Mouse (Mus musculus): ENCODE measurements around the gene Fitm1. TPM values are rescaled to one million over a fixed set of nuclear protein-coding genes. Genes with fewer than 3 reads are reported as not detected.
A peak's percentile ranks its signal among the peaks of the same experiment; 100 is the strongest.

Gene Fitm1
- total and polyA plus RNA-seq, 2 experiments = 7.5 to 45.7 TPM

GRCm38 (mm10) chr14:55590748-55591330, 15.4 kb downstream of the Fitm1 start, which contains the start of gene Psme2:
TSS of gene Psme2 (minus strand) at chr14:55591113.
- peak within 1 kb of the TSS; percentile 98 for H3K27ac ChIP-seq (replicated peaks; ENCODE audit: insufficient read depth, low read depth, low read length)
- no peaks in the 10 kb centered on the region for H3K27me3 ChIP-seq (ENCODE audit: control insufficient read depth, insufficient read depth, low read length)
- peak; percentile 96 for DNase-seq (ENCODE audit: extremely low read depth, low read depth, low spot score)
- peaks cover 16% of the 10 kb centered on the region; the same call in 1 of the 2 replicates for H3K79me2 ChIP-seq (ENCODE audit: control insufficient read depth, insufficient read depth, low read length)
- WGBS = under 1% methylated on average over 22 of the region's 22 CpGs
- TF ChIP-seq CTCF (IDR thresholded peaks at IDR 0.05; ENCODE audit: low read depth, low read length) (no peak), POLR2A (IDR thresholded peaks at IDR 0.05; ENCODE audit: extremely low read depth, insufficient read depth, low read length) (0 out of 2 replicates have a peak, but pooled peaks have one; percentile 39)
- peaks cover 16% of the 10 kb centered on the region for H3K36me3 ChIP-seq (ENCODE audit: control insufficient read depth, insufficient read depth, low read length)
- H3K4me1 ChIP-seq (ENCODE audit: control insufficient read depth, insufficient read depth, low read length) = peaks cover 13% of the 10 kb centered on the region
- peak within 1 kb of the TSS; percentile 89 for H3K9ac ChIP-seq (ENCODE audit: low read depth, low read length)
- peak within 1 kb of the TSS; percentile 86 for H3K4me3 ChIP-seq (ENCODE audit: insufficient read depth, low read depth, low read length)

GRCm38 (mm10) chr14:55591331-55591891, 16.0 kb downstream of the Fitm1 start, which contains the start of gene Rnf31:
TSS of gene Rnf31 (plus strand) at chr14:55591708.
- peaks cover 16% of the 10 kb centered on the region for H3K36me3 ChIP-seq (ENCODE audit: control insufficient read depth, insufficient read depth, low read length)

GRCm38 (mm10) chr14:55592226-55592625, 16.8 kb downstream of the Fitm1 start:
- Histone ChIP-seq H3K79me2 (ENCODE audit: control insufficient read depth, insufficient read depth, low read length) (peaks cover 22% of the 10 kb centered on the region; the same call in 1 of the 2 replicates), H3K27ac (replicated peaks; ENCODE audit: insufficient read depth, low read depth, low read length) (peak overlapping the region; percentile 82), H3K36me3 (ENCODE audit: control insufficient read depth, insufficient read depth, low read length) (peaks cover 20% of the 10 kb centered on the region), H3K27me3 (ENCODE audit: control insufficient read depth, insufficient read depth, low read length) (no peaks in the 10 kb centered on the region), H3K9ac (ENCODE audit: low read depth, low read length) (peak overlapping the region; percentile 89), H3K4me1 (ENCODE audit: control insufficient read depth, insufficient read depth, low read length) (peaks cover 7% of the 10 kb centered on the region), H3K4me3 (ENCODE audit: insufficient read depth, low read depth, low read length) (peak overlapping the region; percentile 86)
- TF ChIP-seq POLR2A (IDR thresholded peaks at IDR 0.05; ENCODE audit: extremely low read depth, insufficient read depth, low read length) (no peak), CTCF (IDR thresholded peaks at IDR 0.05; ENCODE audit: low read depth, low read length) (no peak)
- DNase-seq (ENCODE audit: extremely low read depth, low read depth, low spot score) = no peak
- under 1% methylated on average over 16 of the region's 16 CpGs for WGBS

More at GRCm38 (mm10) chr14:55591331-55591891, 16.0 kb downstream of the Fitm1 start, which contains the start of gene Rnf31:
- Histone ChIP-seq H3K27ac (replicated peaks; ENCODE audit: insufficient read depth, low read depth, low read length) (peak within 1 kb of the TSS; percentile 98), H3K9ac (ENCODE audit: low read depth, low read length) (peak within 1 kb of the TSS; percentile 89), H3K27me3 (ENCODE audit: control insufficient read depth, insufficient read depth, low read length) (no peaks in the 10 kb centered on the region), H3K4me3 (ENCODE audit: insufficient read depth, low read depth, low read length) (peak within 1 kb of the TSS; percentile 86), H3K4me1 (ENCODE audit: control insufficient read depth, insufficient read depth, low read length) (peaks cover 8% of the 10 kb centered on the region), H3K79me2 (ENCODE audit: control insufficient read depth, insufficient read depth, low read length) (peaks cover 16% of the 10 kb centered on the region; the same call in 1 of the 2 replicates)
- TF ChIP-seq POLR2A (IDR thresholded peaks at IDR 0.05; ENCODE audit: extremely low read depth, insufficient read depth, low read length) (peak; percentile 79), CTCF (IDR thresholded peaks at IDR 0.05; ENCODE audit: low read depth, low read length) (no peak)
- WGBS = under 1% methylated on average over 33 of the region's 33 CpGs
- peak; percentile 95 for DNase-seq (ENCODE audit: extremely low read depth, low read depth, low spot score)

GRCm38 (mm10) chr14:55596036-55596690, 20.7 kb downstream of the Fitm1 start:
- H3K27me3 ChIP-seq (ENCODE audit: control insufficient read depth, insufficient read depth, low read length) = no peaks in the 10 kb centered on the region
- H3K79me2 ChIP-seq (ENCODE audit: control insufficient read depth, insufficient read depth, low read length) = peaks cover 22% of the 10 kb centered on the region; the same call in 1 of the 2 replicates
- H3K4me1 ChIP-seq (ENCODE audit: control insufficient read depth, insufficient read depth, low read length) = peaks cover 7% of the 10 kb centered on the region; the same call in 1 of the 2 replicates
- H3K36me3 ChIP-seq (ENCODE audit: control insufficient read depth, insufficient read depth, low read length) = peaks cover 30% of the 10 kb centered on the region
- 88% methylated on average over 13 of the region's 13 CpGs for WGBS
- no peak overlapping the region for H3K27ac ChIP-seq (replicated peaks; ENCODE audit: insufficient read depth, low read depth, low read length)
- TF ChIP-seq POLR2A (IDR thresholded peaks at IDR 0.05; ENCODE audit: extremely low read depth, insufficient read depth, low read length) (no peak), CTCF (IDR thresholded peaks at IDR 0.05; ENCODE audit: low read depth, low read length) (no peak)
- no peak overlapping the region for H3K9ac ChIP-seq (ENCODE audit: low read depth, low read length)
- H3K4me3 ChIP-seq (ENCODE audit: insufficient read depth, low read depth, low read length) = no peak overlapping the region
- no peak for DNase-seq (ENCODE audit: extremely low read depth, low read depth, low spot score)

GRCm38 (mm10) chr14:55598521-55599390, 23.3 kb downstream of the Fitm1 start:
- Histone ChIP-seq H3K4me3 (ENCODE audit: insufficient read depth, low read depth, low read length) (no peak overlapping the region), H3K4me1 (ENCODE audit: control insufficient read depth, insufficient read depth, low read length) (peaks cover 12% of the 10 kb centered on the region; the same call in 1 of the 2 replicates), H3K36me3 (ENCODE audit: control insufficient read depth, insufficient read depth, low read length) (peaks cover 34% of the 10 kb centered on the region), H3K27ac (replicated peaks; ENCODE audit: insufficient read depth, low read depth, low read length) (no peak overlapping the region), H3K79me2 (ENCODE audit: control insufficient read depth, insufficient read depth, low read length) (peaks cover 14% of the 10 kb centered on the region; the same call in 1 of the 2 replicates), H3K27me3 (ENCODE audit: control insufficient read depth, insufficient read depth, low read length) (no peaks in the 10 kb centered on the region), H3K9ac (ENCODE audit: low read depth, low read length) (no peak overlapping the region)
- DNase-seq (ENCODE audit: extremely low read depth, low read depth, low spot score) = no peak
- TF ChIP-seq CTCF (IDR thresholded peaks at IDR 0.05; ENCODE audit: low read depth, low read length) (no peak), POLR2A (IDR thresholded peaks at IDR 0.05; ENCODE audit: extremely low read depth, insufficient read depth, low read length) (no peak)
- WGBS = 95% methylated on average over 21 of the region's 21 CpGs
